In genomic region chr16:29858645-29859044, GRCm38 (mm10) we compare ENCODE assay signal across 25 mouse cellular contexts.
DNase-seq lines count a peak whose midpoint lies in the region; ATAC-seq lines count a peak whose summit lies in the region.
"Had no signal": no experiment of that assay in that cellular context is flagged by ENCODE, and none has a peak within 500 bp of the region (broad histone marks: within the 10 kb centered on the region; RNA-seq: fewer than 3 reads in every experiment).

No protein-coding gene starts in this region.

- ATAC-seq in liver, embryonic 12.5 days, result 0 out of 2 replicates have a peak, but pooled peaks have one; percentile 32
- ATAC-seq in liver, embryonic 11.5 days (replicated peaks; ENCODE audit: low FRiP score), result no peak
- ATAC-seq in megakaryocyte-erythroid progenitor cell, adult 5-6 weeks (replicated peaks; ENCODE audit: low FRiP score, low TSS enrichment, poor library complexity, severe bottlenecking), result peak; percentile 29; the same call in 1 of the 2 replicates
- no peak for ATAC-seq in forebrain, embryonic 11.5 days (replicated peaks; ENCODE audit: low FRiP score)
- ATAC-seq: activated CD4-positive, CD25-positive, alpha-beta regulatory T cell, adult 4 months; CD4-positive, CD25-positive, alpha-beta regulatory T cell, adult 4 months; forebrain, embryonic 14.5 days; forebrain, embryonic 16.5 days; Patski had no signal

- peaks cover 22% of the 10 kb centered on the region for H3K27me3 ChIP-seq in liver, embryonic 12.5 days (replicated peaks)
- H3K27me3 ChIP-seq in liver, embryonic 11.5 days (replicated peaks; ENCODE audit: control insufficient read depth, insufficient read depth, low read length), result no peaks in the 10 kb centered on the region; the same call in 1 of the 2 replicates
- H3K27me3 ChIP-seq in forebrain, embryonic 11.5 days (ENCODE audit: control insufficient read depth, insufficient read depth, low read length), result peaks cover 3% of the 10 kb centered on the region; the same call in 1 of the 2 replicates
- H3K27me3 ChIP-seq: Patski had no signal

- H3K4me2 ChIP-seq in liver, embryonic 12.5 days, result no peak overlapping the region
- H3K4me2 ChIP-seq in liver, embryonic 11.5 days, result no peak overlapping the region
- no peak overlapping the region for H3K4me2 ChIP-seq in forebrain, embryonic 11.5 days (ENCODE audit: low read depth, low read length, severe bottlenecking)
- H3K4me2 ChIP-seq: embryonic facial prominence, embryonic 12.5 days; forebrain, embryonic 12.5 days had no signal

- WGBS in liver, embryonic 12.5 days (ENCODE audit: insufficient replicate concordance), result 53% methylated on average over 5 of the region's 5 CpGs
- 67% methylated on average over 5 of the region's 5 CpGs for WGBS in liver, embryonic 11.5 days
- 84% methylated on average over 5 of the region's 5 CpGs for WGBS in forebrain, embryonic 11.5 days

- H3K27ac ChIP-seq in liver, embryonic 12.5 days, result no peak overlapping the region
- no peak overlapping the region for H3K27ac ChIP-seq in liver, embryonic 11.5 days (ENCODE audit: low read depth, low read length)
- H3K27ac ChIP-seq in forebrain, embryonic 11.5 days (ENCODE audit: low read depth, low read length), result no peak overlapping the region
- H3K27ac ChIP-seq: embryonic facial prominence, embryonic 10.5 days; embryonic facial prominence, embryonic 12.5 days; forebrain, embryonic 12.5 days had no signal

- H3K9me3 ChIP-seq in liver, embryonic 12.5 days (replicated peaks), result no peaks in the 10 kb centered on the region
- H3K9me3 ChIP-seq in liver, embryonic 11.5 days (ENCODE audit: control insufficient read depth, low read length), result no peaks in the 10 kb centered on the region
- no peaks in the 10 kb centered on the region for H3K9me3 ChIP-seq in forebrain, embryonic 11.5 days (ENCODE audit: control insufficient read depth, low read length)
- H3K9me3 ChIP-seq: embryonic facial prominence, embryonic 10.5 days; embryonic facial prominence, embryonic 12.5 days; forebrain, embryonic 12.5 days; G1E had no signal

- no peak overlapping the region for H3K4me3 ChIP-seq in liver, embryonic 12.5 days
- no peak overlapping the region for H3K4me3 ChIP-seq in liver, embryonic 11.5 days (ENCODE audit: low read depth, low read length)
- no peak overlapping the region for H3K4me3 ChIP-seq in forebrain, embryonic 11.5 days (ENCODE audit: low read depth, low read length)
- H3K4me3 ChIP-seq: embryonic facial prominence, embryonic 10.5 days; embryonic facial prominence, embryonic 12.5 days; forebrain, embryonic 12.5 days had no signal

- DNase-seq in liver, embryonic 11.5 days (ENCODE audit: low spot score), result no peak
- DNase-seq in 3T3-L1 (ENCODE audit: low read depth, low spot score), result peak; percentile 24
- DNase-seq in adipocyte (ENCODE audit: low spot score), result peak; percentile 40
- DNase-seq in forebrain, embryonic 11.5 days (ENCODE audit: low spot score), result no peak
- no peak for DNase-seq in layer of hippocampus, adult 9-10 months (ENCODE audit: low spot score)
- DNase-seq: adrenal gland, adult 2 months; adrenal gland, postnatal 10 days; adrenal gland, postnatal 25 days; B cell, adult 2 months; cerebellum, adult 11 months; cerebellum, adult 18-20 months; cerebellum, adult 8-10 months; cerebellum, postnatal 10 days; cerebellum, postnatal 25 days had no signal

- no peaks in the 10 kb centered on the region for H3K36me3 ChIP-seq in liver, embryonic 12.5 days
- no peaks in the 10 kb centered on the region for H3K36me3 ChIP-seq in liver, embryonic 11.5 days (ENCODE audit: control insufficient read depth, insufficient read depth, low read length)
- H3K36me3 ChIP-seq in forebrain, embryonic 11.5 days (ENCODE audit: control insufficient read depth, insufficient read depth, low read length), result no peaks in the 10 kb centered on the region
- H3K36me3 ChIP-seq: embryonic facial prominence, embryonic 10.5 days; embryonic facial prominence, embryonic 12.5 days; forebrain, embryonic 12.5 days; G1E had no signal

- no peak overlapping the region for H3K9ac ChIP-seq in liver, embryonic 12.5 days
- no peak overlapping the region for H3K9ac ChIP-seq in liver, embryonic 11.5 days (ENCODE audit: low read depth, low read length)
- H3K9ac ChIP-seq in forebrain, embryonic 11.5 days (ENCODE audit: low read length), result no peak overlapping the region
- H3K9ac ChIP-seq: embryonic facial prominence, embryonic 12.5 days; forebrain, embryonic 12.5 days had no signal

- no peaks in the 10 kb centered on the region for H3K4me1 ChIP-seq in liver, embryonic 12.5 days
- H3K4me1 ChIP-seq in liver, embryonic 11.5 days (replicated peaks; ENCODE audit: control insufficient read depth, insufficient read depth, low read length), result 0 out of 2 replicates have a peak, but pooled peaks cover 2% of the 10 kb centered on the region
- H3K4me1 ChIP-seq in forebrain, embryonic 11.5 days (replicated peaks; ENCODE audit: control insufficient read depth, insufficient read depth, low read length), result peaks cover 11% of the 10 kb centered on the region; the same call in 1 of the 2 replicates

Comparison
In these comparisons a context has a peak if more than half of its experiments do, and no peak if none do; other contexts are left out.
1. ATAC-seq: peak in liver, embryonic 12.5 days (single experiment) and megakaryocyte-erythroid progenitor cell, adult 5-6 weeks (single experiment); none in liver, embryonic 11.5 days (single experiment) and forebrain, embryonic 11.5 days (single experiment).
2. DNase-seq: peak in 3T3-L1 (single experiment) and adipocyte (single experiment); none in liver, embryonic 11.5 days (single experiment), forebrain, embryonic 11.5 days (single experiment) and layer of hippocampus, adult 9-10 months (single experiment).